Mouse (Mus musculus) limb, embryonic 12.5 days (tissue): ENCODE results near the gene Srp72. TPM values are rescaled to one million over a fixed set of nuclear protein-coding genes. Genes with fewer than 3 reads are reported as not detected.

Source experiments
- ATAC-seq: fragments of 200-750 bp; cut with Nextera tagmentation; 2 replicates; pipeline ENCODE4 v1.8.0; 2017; ENCODE audit warnings: low read depth, moderate TSS enrichment; ENCODE audit not compliant: insufficient number of reproducible peaks, insufficient read depth, low FRiP score, low TSS enrichment
- H3K27ac ChIP-seq: fragments of 300-500 bp; sonication (generic); 2 replicates; pipeline ENCODE4 v1.5.1; 2016; ENCODE audit warnings: mild to moderate bottlenecking, moderate library complexity
- H3K27me3 ChIP-seq: fragments of 300-500 bp; sonication (generic); 2 replicates; pipeline ENCODE4 v1.6.1; 2016; ENCODE audit warnings: mild to moderate bottlenecking, moderate library complexity
- H3K36me3 ChIP-seq: fragments of 300-500 bp; sonication (generic); 2 replicates; pipeline ENCODE4 v1.6.1; 2016; ENCODE audit warnings: mild to moderate bottlenecking, moderate library complexity
- H3K4me1 ChIP-seq: fragments of 300-500 bp; sonication (generic); replicated peaks from 2 replicates; pipeline ENCODE4 v1.6.1; 2016
- H3K4me2 ChIP-seq: fragments of 300-500 bp; sonication (generic); 2 replicates; pipeline ENCODE4 v1.6.1; 2016; ENCODE audit warnings: mild to moderate bottlenecking, moderate library complexity
- H3K4me3 ChIP-seq: fragments of 300-500 bp; sonication (generic); replicated peaks from 2 replicates; pipeline ENCODE4 v1.5.1; 2016; ENCODE audit warnings: mild to moderate bottlenecking
- H3K9ac ChIP-seq: fragments of 300-500 bp; sonication (generic); replicated peaks from 2 replicates; pipeline ENCODE4 v1.6.1; 2016; ENCODE audit warnings: mild to moderate bottlenecking, moderate library complexity
- H3K9me3 ChIP-seq: fragments of 300-500 bp; sonication (generic); 2 replicates; pipeline ENCODE4 v1.6.1; 2016; ENCODE audit warnings: mild to moderate bottlenecking, moderate library complexity
- WGBS: fragments of 180-500 bp; shearing (Covaris S2); methylation state at CpG from one replicate; pipeline ENCODE4 v1.1.7; 2016; 5-methylcytosine and 5-hydroxymethylcytosine counted together
- polyA plus RNA-seq: library from polyadenylated mRNA; unstranded; fragments of >200 nt; fragmentation: Nextera tagmentation; extraction: Ambion mirVana; gene quantifications from 2 replicates; pipeline ENCODE4 v1.2.1, GENCODE M21; 2016

Srp72 gene
- polyA plus RNA-seq: 88.1 and 88.5 TPM in 2 replicates

- H3K36me3 ChIP-seq: peaks cover 46% of the 10 kb centered on the region
- peak within 1 kb of the TSS; percentile 92 for H3K27ac ChIP-seq
- H3K4me3 ChIP-seq: peak within 1 kb of the TSS; percentile 86
- no peaks in the 10 kb centered on the region for H3K9me3 ChIP-seq
- H3K4me1 ChIP-seq: peaks cover 13% of the 10 kb centered on the region
- H3K4me2 ChIP-seq: peak within 1 kb of the TSS; percentile 88
- WGBS: under 1% methylated on average over 60 of the region's 60 CpGs
- peak; percentile 93 for ATAC-seq
- peak within 1 kb of the TSS; percentile 82 for H3K9ac ChIP-seq
- no peaks in the 10 kb centered on the region for H3K27me3 ChIP-seq
Measured at GRCm38 (mm10) chr5:76974554-76975285, at the start of gene Srp72. Gene Srp72 (plus strand): TSS chr5:76974683.

GRCm38 (mm10) chr5:76928124-76928832, 46.2 kb upstream of the Srp72 start:
- Histone ChIP-seq H3K36me3 (peaks cover 42% of the 10 kb centered on the region), H3K27ac (peak overlapping the region; percentile 75), H3K9ac (no peak overlapping the region), H3K4me3 (no peak overlapping the region), H3K9me3 (no peaks in the 10 kb centered on the region; the same call in 1 of the 2 replicates), H3K27me3 (no peaks in the 10 kb centered on the region), H3K4me2 (no peak overlapping the region), H3K4me1 (peaks cover 14% of the 10 kb centered on the region)
- ATAC-seq: no peak
- whole genome bisulfite sequencing: 79% methylated on average over 16 of the region's 16 CpGs

GRCm38 (mm10) chr5:76929180-76929877, 45.2 kb upstream of the Srp72 start:
- H3K27ac ChIP-seq: no peak overlapping the region
- H3K36me3 ChIP-seq: peaks cover 34% of the 10 kb centered on the region
- WGBS: 81% methylated on average over 7 of the region's 7 CpGs
- H3K9me3 ChIP-seq: no peaks in the 10 kb centered on the region; the same call in 1 of the 2 replicates
- no peaks in the 10 kb centered on the region for H3K27me3 ChIP-seq
- H3K4me1 ChIP-seq: peaks cover 14% of the 10 kb centered on the region
- no peak overlapping the region for H3K4me2 ChIP-seq
- no peak overlapping the region for H3K9ac ChIP-seq
- ATAC-seq: no peak
- no peak overlapping the region for H3K4me3 ChIP-seq

- Histone ChIP-seq H3K27ac (no peak overlapping the region), H3K4me1 (peaks cover under 1% of the 10 kb centered on the region), H3K4me2 (no peak overlapping the region), H3K4me3 (no peak overlapping the region), H3K27me3 (no peaks in the 10 kb centered on the region), H3K36me3 (peaks cover 13% of the 10 kb centered on the region), H3K9ac (no peak overlapping the region), H3K9me3 (no peaks in the 10 kb centered on the region)
- no peak for ATAC-seq
- 92% methylated on average over 8 of the region's 8 CpGs for WGBS
Measured at GRCm38 (mm10) chr5:76939717-76940116, 34.8 kb upstream of the Srp72 start.

GRCm38 (mm10) chr5:76941975-76942374, 32.5 kb upstream of the Srp72 start:
- H3K4me3 ChIP-seq: no peak overlapping the region
- 89% methylated on average over 4 of the region's 4 CpGs for WGBS

GRCm38 (mm10) chr5:76942505-76942904, 32.0 kb upstream of the Srp72 start:
- no peak for ATAC-seq
- H3K4me3 ChIP-seq: no peak overlapping the region
- 85% methylated on average over 4 of the region's 4 CpGs for WGBS
- H3K4me2 ChIP-seq: no peak overlapping the region
- no peak overlapping the region for H3K9ac ChIP-seq
- H3K36me3 ChIP-seq: peaks cover 27% of the 10 kb centered on the region
- H3K9me3 ChIP-seq: no peaks in the 10 kb centered on the region
- no peak overlapping the region for H3K27ac ChIP-seq
- H3K27me3 ChIP-seq: no peaks in the 10 kb centered on the region
- H3K4me1 ChIP-seq: peaks cover 18% of the 10 kb centered on the region

More at GRCm38 (mm10) chr5:76941975-76942374, 32.5 kb upstream of the Srp72 start:
- Histone ChIP-seq H3K4me2 (no peak overlapping the region), H3K27ac (no peak overlapping the region), H3K9me3 (no peaks in the 10 kb centered on the region), H3K36me3 (peaks cover 22% of the 10 kb centered on the region), H3K9ac (no peak overlapping the region), H3K27me3 (no peaks in the 10 kb centered on the region), H3K4me1 (peaks cover 18% of the 10 kb centered on the region)
- ATAC-seq: no peak

GRCm38 (mm10) chr5:76944965-76945677, 29.4 kb upstream of the Srp72 start:
- H3K36me3 ChIP-seq: peaks cover 29% of the 10 kb centered on the region

GRCm38 (mm10) chr5:76945678-76946033, 28.8 kb upstream of the Srp72 start:
- H3K4me1 ChIP-seq: peaks cover 38% of the 10 kb centered on the region
- H3K4me3 ChIP-seq: no peak overlapping the region
- H3K27me3 ChIP-seq: no peaks in the 10 kb centered on the region
- 65% methylated on average over 2 of the region's 2 CpGs for WGBS
- peaks cover 26% of the 10 kb centered on the region for H3K36me3 ChIP-seq
- no peaks in the 10 kb centered on the region for H3K9me3 ChIP-seq
- H3K9ac ChIP-seq: no peak overlapping the region
- no peak overlapping the region for H3K4me2 ChIP-seq
- H3K27ac ChIP-seq: peak overlapping the region; percentile 17; the same call in 1 of the 2 replicates
- no peak for ATAC-seq

More at GRCm38 (mm10) chr5:76944965-76945677, 29.4 kb upstream of the Srp72 start:
- ATAC-seq: no peak
- no peak overlapping the region for H3K4me3 ChIP-seq
- H3K9me3 ChIP-seq: no peaks in the 10 kb centered on the region
- no peak overlapping the region for H3K4me2 ChIP-seq
- H3K4me1 ChIP-seq: peaks cover 34% of the 10 kb centered on the region
- no peaks in the 10 kb centered on the region for H3K27me3 ChIP-seq
- WGBS: 43% methylated on average over 6 of the region's 6 CpGs
- no peak overlapping the region for H3K9ac ChIP-seq
- H3K27ac ChIP-seq: no peak overlapping the region

GRCm38 (mm10) chr5:76947142-76947541, 27.3 kb upstream of the Srp72 start:
- Histone ChIP-seq H3K9me3 (no peaks in the 10 kb centered on the region), H3K4me2 (no peak overlapping the region), H3K9ac (no peak overlapping the region), H3K4me1 (peaks cover 38% of the 10 kb centered on the region), H3K4me3 (no peak overlapping the region), H3K27ac (no peak overlapping the region), H3K27me3 (no peaks in the 10 kb centered on the region), H3K36me3 (peaks cover 24% of the 10 kb centered on the region)
- 81% methylated on average over 4 of the region's 4 CpGs for WGBS
- ATAC-seq: no peak

GRCm38 (mm10) chr5:76947758-76948157, 26.7 kb upstream of the Srp72 start:
- ATAC-seq: no peak
- Histone ChIP-seq H3K27ac (no peak overlapping the region), H3K36me3 (peaks cover 24% of the 10 kb centered on the region), H3K4me3 (no peak overlapping the region), H3K4me1 (peaks cover 41% of the 10 kb centered on the region), H3K27me3 (no peaks in the 10 kb centered on the region), H3K9ac (no peak overlapping the region), H3K4me2 (no peak overlapping the region), H3K9me3 (no peaks in the 10 kb centered on the region)
- 87% methylated on average over 4 of the region's 4 CpGs for WGBS
